Mouse (Mus musculus) subcutaneous adipose tissue, adult 2 months (tissue): Measurements from ENCODE around the gene Gm28635. TPM values are rescaled to one million over a fixed set of nuclear protein-coding genes. Genes with fewer than 3 reads are reported as not detected.

Source experiments
- polyA plus RNA-seq: library from polyadenylated mRNA; depleted of rRNA; stranded (reverse); fragments of >200 nt; gene quantifications from 2 replicates; pipeline ENCODE4 v1.2.3, GENCODE M21; 2012; ENCODE audit warnings: low replicate concordance; rRNA removed

Gm28635 gene
- polyA plus RNA-seq: not detected in 2 replicates

DNA sequence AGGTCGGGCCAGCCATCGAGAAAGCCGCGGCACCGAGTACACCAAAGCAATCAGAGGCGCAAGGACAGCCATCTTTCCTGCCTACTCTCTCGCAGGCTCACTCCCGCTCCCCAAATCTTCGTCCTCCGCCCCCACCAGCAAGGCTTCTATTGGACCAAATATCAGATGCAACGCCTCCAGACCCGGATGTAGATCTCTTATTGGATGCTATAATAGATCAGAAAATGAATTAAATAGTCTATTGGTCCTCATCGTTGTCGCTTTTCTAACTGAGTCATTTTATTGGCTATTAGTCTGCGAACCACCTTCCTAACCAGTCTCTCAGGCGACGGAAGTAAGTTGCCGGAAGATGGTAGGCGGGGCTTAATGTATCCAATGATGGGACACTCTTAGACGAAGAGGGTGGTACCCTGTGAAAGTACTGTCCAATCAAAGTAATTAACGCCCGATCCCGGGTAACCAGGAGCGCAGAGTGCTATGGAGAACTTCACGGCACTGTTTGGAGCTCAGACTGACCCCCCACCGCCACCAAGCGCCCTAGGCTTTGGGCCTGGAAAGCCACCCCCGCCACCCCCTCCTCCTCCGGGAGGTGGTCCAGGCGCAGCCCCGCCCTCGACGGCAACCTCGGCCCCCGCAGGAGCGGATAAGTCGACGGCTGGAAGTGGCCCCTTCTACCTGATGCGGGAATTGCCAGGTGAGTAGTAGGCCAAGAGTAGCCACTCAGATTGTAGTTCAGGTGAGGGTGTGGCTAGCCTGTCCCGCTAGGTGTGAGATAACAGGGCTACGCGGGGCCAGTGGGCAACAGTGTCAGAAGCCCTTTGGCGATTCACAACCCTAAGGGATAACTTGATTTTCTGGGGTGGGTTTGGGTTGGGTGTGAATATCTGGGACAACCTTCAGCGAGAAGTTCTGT is at the start of gene Gm28635, which contains the start of gene Med19:
TSS of gene Gm28635 (minus strand) at position 74 of the 913 bp plus-strand sequence.
TSS of gene Med19 (plus strand) at position 435 of the 913 bp plus-strand sequence.

DNA sequence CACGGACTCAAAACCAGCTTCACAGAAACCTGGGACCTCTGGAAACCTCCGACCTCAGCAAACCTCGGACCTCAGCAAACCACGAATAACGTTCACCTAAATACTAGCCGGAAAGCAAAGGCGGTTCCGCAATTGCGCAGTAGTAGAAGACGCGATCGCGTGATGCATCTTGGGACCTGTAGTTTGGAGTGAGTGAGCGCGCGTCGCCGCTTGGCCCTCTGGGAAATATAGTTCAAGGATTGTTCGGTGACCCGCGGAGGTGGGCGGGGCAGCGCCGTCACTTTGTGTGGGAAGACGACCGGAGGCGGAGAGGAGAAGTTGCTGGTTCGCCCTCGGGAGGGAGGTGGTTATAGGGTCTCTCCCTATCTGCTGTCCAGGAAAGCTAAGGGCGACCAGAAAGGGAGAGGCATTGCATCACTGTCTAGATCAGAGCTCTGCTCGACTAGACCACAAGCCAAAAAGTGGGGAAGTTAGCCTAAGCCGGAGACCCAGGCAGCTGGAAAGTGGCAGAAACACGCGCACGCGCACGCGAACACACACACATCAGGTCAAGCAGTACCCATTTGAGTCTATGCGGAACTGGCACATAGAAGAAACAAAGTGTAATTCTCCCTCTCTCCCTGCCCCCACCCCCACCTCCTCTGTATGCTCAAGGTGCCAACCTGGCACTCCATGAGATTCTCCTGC is 49.5 kb upstream of the Gm28635 start, which contains the start of gene Clp1:
TSS of gene Clp1 (minus strand) at position 179 of the 687 bp plus-strand sequence.

DNA sequence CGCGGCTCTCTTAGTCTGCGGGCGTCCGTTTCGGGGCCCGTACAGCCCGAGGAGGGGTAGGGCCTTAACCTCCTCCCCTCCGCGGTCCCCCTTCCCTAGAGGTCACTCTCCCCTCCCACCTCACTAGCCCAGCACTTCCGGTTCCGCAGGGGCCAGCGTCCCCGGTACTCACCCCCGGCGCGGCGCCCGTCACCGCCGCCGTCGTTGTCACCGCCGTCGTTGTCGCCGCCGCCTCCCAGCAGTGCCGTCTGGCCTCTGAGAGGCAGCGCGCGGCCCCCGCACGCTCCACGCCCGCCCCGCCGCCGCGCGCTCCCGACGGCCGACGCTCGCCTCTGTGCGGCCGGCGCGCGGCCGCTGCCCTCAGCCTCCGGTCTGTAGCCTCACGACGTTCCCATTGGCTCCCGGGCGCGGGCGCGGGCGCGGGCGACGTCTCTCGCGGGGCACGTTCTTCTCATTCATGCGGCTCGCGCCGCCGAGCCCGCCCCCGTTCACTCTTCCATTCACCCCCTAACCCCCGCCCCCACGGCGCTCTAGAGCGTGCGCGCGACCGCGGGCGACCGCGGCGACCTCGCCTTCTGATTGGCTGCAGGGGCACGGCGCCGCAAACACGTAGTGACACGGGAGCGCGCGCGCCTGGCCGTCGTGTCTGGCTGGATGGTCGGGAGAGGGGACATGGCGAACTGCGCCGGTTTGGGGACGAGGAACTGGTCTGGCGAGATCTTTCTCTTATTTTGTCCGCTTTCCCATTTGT is 37.1 kb upstream of the Gm28635 start, which contains the start of gene Zdhhc5:
TSS of gene Zdhhc5 (minus strand) at position 370 of the 751 bp plus-strand sequence.

DNA sequence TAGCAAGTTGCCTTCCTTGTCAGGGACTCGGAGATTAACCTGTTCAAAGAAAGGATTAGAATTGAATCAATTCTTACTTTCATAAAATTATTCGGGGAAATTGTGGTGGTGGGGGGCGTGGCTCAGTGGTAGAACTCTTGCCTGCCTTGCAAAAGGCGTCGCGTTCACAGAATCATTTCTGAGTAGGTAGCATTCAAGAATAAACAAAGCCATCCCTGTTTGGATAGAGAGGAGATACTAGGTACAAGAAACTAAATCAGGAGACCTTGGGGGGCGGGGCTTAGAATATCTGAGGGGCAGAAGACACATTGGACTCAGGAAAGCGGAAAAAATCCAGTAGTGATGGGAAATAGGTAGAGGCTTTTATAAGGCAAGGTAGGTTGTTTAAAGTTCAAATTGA is 1.2 kb upstream of the Gm28635 start, which contains the start of gene Tmx2:
TSS of gene Tmx2 (minus strand) at position 125 of the 400 bp plus-strand sequence.

DNA sequence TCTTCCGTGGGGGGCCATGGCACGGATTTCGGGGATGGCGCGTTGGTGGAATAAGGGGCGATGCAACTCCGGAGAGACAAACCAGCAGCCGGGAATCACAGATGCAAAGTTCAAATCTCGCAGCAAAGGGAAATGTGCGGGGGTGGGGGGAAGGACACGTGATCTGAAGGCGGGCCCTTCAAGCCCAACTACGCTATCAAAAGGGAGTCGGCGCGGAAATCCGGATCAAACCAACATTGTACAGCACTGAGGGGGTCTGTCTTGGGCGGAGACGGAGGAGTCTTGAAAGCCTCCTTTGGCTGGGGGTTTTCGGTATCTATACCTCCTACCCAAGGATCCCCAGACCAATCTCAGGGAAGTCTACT is 7.3 kb downstream of the Gm28635 start, which contains the start of gene Selenoh:
TSS of gene Selenoh (minus strand) at position 202 of the 365 bp plus-strand sequence.

DNA sequence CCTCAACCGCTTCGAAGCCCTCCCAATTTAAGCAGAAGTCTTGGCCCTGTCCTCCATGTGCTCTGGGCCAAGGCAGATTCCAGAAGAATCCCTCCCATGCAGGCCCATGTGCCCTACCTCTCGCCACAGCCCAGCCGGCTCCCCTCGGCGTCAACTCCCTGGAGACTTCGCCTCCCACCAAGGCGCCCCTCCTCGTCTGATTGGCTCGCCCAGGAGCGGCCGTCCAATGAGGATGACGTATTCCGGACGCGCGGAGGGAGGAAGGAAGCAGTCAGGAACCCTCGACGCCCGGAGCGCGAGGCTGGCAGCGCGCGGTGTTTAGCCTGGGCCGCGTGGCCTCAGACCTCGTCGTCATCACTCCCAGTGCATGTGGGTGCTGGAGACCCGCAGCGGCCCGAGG is 19.0 kb downstream of the Gm28635 start, which contains the start of gene Btbd18:
TSS of gene Btbd18 (plus strand) at position 274 of the 400 bp plus-strand sequence.

DNA sequence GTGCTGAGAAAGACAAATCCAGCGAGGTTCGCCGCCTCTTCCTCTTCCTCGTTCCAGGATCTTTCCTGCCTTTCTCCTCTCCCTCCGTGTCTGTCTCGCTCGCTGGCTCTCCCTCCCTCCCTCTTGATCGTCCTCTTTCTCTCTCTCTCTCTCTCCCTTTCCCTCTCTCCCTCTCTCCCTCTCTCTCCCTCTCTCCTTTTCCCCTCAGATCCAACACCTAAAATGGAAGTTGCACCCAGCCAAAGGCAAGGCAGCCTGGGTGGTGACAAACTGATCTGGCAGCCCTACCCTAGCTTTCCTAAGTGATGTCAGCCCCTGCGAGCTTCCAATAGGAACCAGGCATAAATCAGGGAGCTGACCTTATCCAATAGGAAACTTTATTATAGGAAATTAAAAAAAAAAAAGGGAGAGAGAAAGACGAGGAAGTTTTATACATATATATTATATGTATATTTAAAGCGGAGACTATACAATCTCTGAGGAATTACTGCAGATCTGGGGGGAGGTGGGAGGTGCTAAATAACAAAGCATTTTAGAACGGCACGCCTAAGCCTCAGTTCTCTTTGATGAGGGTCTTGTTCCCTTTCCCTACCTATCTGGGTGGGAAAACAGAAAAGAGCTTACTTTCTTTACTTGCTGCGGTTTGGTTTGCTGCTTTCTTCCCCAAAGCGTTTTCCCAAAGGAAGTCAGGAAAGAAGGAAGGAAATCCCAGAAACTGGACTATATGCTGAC is 27.2 kb downstream of the Gm28635 start, which contains the start of gene Ctnnd1:
TSS of gene Ctnnd1 (minus strand) at position 302 of the 732 bp plus-strand sequence.

Other genes starting within 250 kb of the Gm28635 start
- gene Tfpi, start 201.3 kb downstream of the Gm28635 start, polyA plus RNA-seq: 8.7 and 21.1 TPM in 2 replicates
- 48.1 and 70.2 TPM in 2 replicates for gene Ctnnd1, start 27.3 kb downstream of the Gm28635 start, polyA plus RNA-seq
- gene Btbd18, start 19.0 kb downstream of the Gm28635 start, polyA plus RNA-seq: not detected in 2 replicates
- gene Selenoh, start 7.3 kb downstream of the Gm28635 start, polyA plus RNA-seq: 32.7 and 68.5 TPM in 2 replicates
- 9.4 and 10.1 TPM in 2 replicates for gene Med19, start 361 bp upstream of the Gm28635 start, polyA plus RNA-seq
- 98.4 and 120 TPM in 2 replicates for gene Tmx2, start 1.1 kb upstream of the Gm28635 start, polyA plus RNA-seq
- gene Zdhhc5, start 37.1 kb upstream of the Gm28635 start, polyA plus RNA-seq: 45.2 and 59.9 TPM in 2 replicates
- 8.0 and 15.5 TPM in 2 replicates for gene Clp1, start 49.3 kb upstream of the Gm28635 start, polyA plus RNA-seq
- 5.2 and 20.0 TPM in 2 replicates for gene Ypel4, start 56.0 kb upstream of the Gm28635 start, polyA plus RNA-seq
- gene Gm19426, start 65.6 kb upstream of the Gm28635 start, polyA plus RNA-seq: 2.5 and 6.6 TPM in 2 replicates
- 771 and 792 TPM in 2 replicates for gene Serping1, start 97.4 kb upstream of the Gm28635 start, polyA plus RNA-seq
- 43.8 and 67.0 TPM in 2 replicates for gene Ube2l6, start 120.8 kb upstream of the Gm28635 start, polyA plus RNA-seq
- not detected in 2 replicates for gene Smtnl1, start 144.6 kb upstream of the Gm28635 start, polyA plus RNA-seq
- gene Timm10, start 149.0 kb upstream of the Gm28635 start, polyA plus RNA-seq: 62.2 and 63.0 TPM in 2 replicates
- 39.0 and 41.0 TPM in 2 replicates for gene Slc43a1, start 160.8 kb upstream of the Gm28635 start, polyA plus RNA-seq
- gene Rtn4rl2, start 208.7 kb upstream of the Gm28635 start, polyA plus RNA-seq: 9.8 and 12.4 TPM in 2 replicates